Mouse (Mus musculus): ENCODE results near the gene Grip1. TPM values are rescaled to one million over a fixed set of nuclear protein-coding genes. Genes with fewer than 3 reads are reported as not detected.

Grip1 gene
- polyA plus RNA-seq, 1 experiment from 2014 or later, result 0.87 TPM

- no peaks in the 10 kb centered on the region for H3K4me1 ChIP-seq (ENCODE audit: insufficient read depth, low read depth, low read length)
- no peak overlapping the region for H3K4me3 ChIP-seq (ENCODE audit: low read depth, low read length)
- H3K9ac ChIP-seq (replicated peaks; ENCODE audit: low read depth), result no peak overlapping the region
- 90% methylated on average over 18 of the region's 18 CpGs for WGBS
- TF ChIP-seq CTCF (IDR thresholded peaks at IDR 0.05) (no peak), EP300 (IDR thresholded peaks at IDR 0.05) (no peak)
- ATAC-seq, result no peak
- no peak for DNase-seq (ENCODE audit: low spot score)
- H3K27ac ChIP-seq (ENCODE audit: low read length), result no peak overlapping the region
- no peaks in the 10 kb centered on the region for H3K9me3 ChIP-seq (ENCODE audit: low read length)
- no peaks in the 10 kb centered on the region for H3K36me3 ChIP-seq (ENCODE audit: insufficient read depth, low read length)
- no peak overlapping the region for H3K4me2 ChIP-seq (replicated peaks; ENCODE audit: low read depth, low read length)
- H3K27me3 ChIP-seq (replicated peaks; ENCODE audit: insufficient read depth, low read length), result no peaks in the 10 kb centered on the region
Observed at GRCm38 (mm10) chr10:119490831-119491230, 37.2 kb downstream of the Grip1 start.

GRCm38 (mm10) chr10:119495317-119495716 is 41.7 kb downstream of the Grip1 start:
- no peak overlapping the region for H3K27ac ChIP-seq (ENCODE audit: low read length)
- ATAC-seq, result no peak
- 58% methylated on average over 8 of the region's 8 CpGs for WGBS
- H3K9me3 ChIP-seq (ENCODE audit: low read length), result no peaks in the 10 kb centered on the region
- H3K4me2 ChIP-seq (replicated peaks; ENCODE audit: low read depth, low read length), result no peak overlapping the region
- DNase-seq (ENCODE audit: low spot score), result peak; percentile 25
- TF ChIP-seq CTCF (IDR thresholded peaks at IDR 0.05), result no peak
- no peak for TF ChIP-seq EP300 (IDR thresholded peaks at IDR 0.05)
- no peak overlapping the region for H3K9ac ChIP-seq (replicated peaks; ENCODE audit: low read depth)
- H3K36me3 ChIP-seq (ENCODE audit: insufficient read depth, low read length), result no peaks in the 10 kb centered on the region
- no peaks in the 10 kb centered on the region for H3K27me3 ChIP-seq (replicated peaks; ENCODE audit: insufficient read depth, low read length)
- no peaks in the 10 kb centered on the region for H3K4me1 ChIP-seq (ENCODE audit: insufficient read depth, low read depth, low read length)
- H3K4me3 ChIP-seq (ENCODE audit: low read depth, low read length), result no peak overlapping the region

- no peaks in the 10 kb centered on the region for H3K27me3 ChIP-seq (replicated peaks; ENCODE audit: insufficient read depth, low read length)
- H3K9me3 ChIP-seq (ENCODE audit: low read length), result no peaks in the 10 kb centered on the region
- ATAC-seq (no peak), DNase-seq (ENCODE audit: low spot score) (peak; percentile 7)
- H3K27ac ChIP-seq (ENCODE audit: low read length), result no peak overlapping the region
- H3K4me2 ChIP-seq (replicated peaks; ENCODE audit: low read depth, low read length), result no peak overlapping the region
- WGBS, result 51% methylated on average over 5 of the region's 5 CpGs
- no peak for TF ChIP-seq EP300 (IDR thresholded peaks at IDR 0.05)
- no peak for TF ChIP-seq CTCF (IDR thresholded peaks at IDR 0.05)
- H3K4me1 ChIP-seq (ENCODE audit: insufficient read depth, low read depth, low read length), result no peaks in the 10 kb centered on the region
- no peaks in the 10 kb centered on the region for H3K36me3 ChIP-seq (ENCODE audit: insufficient read depth, low read length)
- H3K4me3 ChIP-seq (ENCODE audit: low read depth, low read length), result no peak overlapping the region
- no peak overlapping the region for H3K9ac ChIP-seq (replicated peaks; ENCODE audit: low read depth)
Observed at GRCm38 (mm10) chr10:119496221-119496620, 42.6 kb downstream of the Grip1 start.

- TF ChIP-seq CTCF (IDR thresholded peaks at IDR 0.05) (no peak), EP300 (IDR thresholded peaks at IDR 0.05) (no peak)
- no peak for DNase-seq (ENCODE audit: low spot score)
- 92% methylated on average over 11 of the region's 11 CpGs for WGBS
Observed at GRCm38 (mm10) chr10:119521686-119522085, 68.1 kb downstream of the Grip1 start.

GRCm38 (mm10) chr10:119525730-119526129 is 72.1 kb downstream of the Grip1 start:
- Histone ChIP-seq H3K27me3 (replicated peaks; ENCODE audit: insufficient read depth, low read length) (no peaks in the 10 kb centered on the region), H3K4me1 (ENCODE audit: insufficient read depth, low read depth, low read length) (no peaks in the 10 kb centered on the region), H3K27ac (ENCODE audit: low read length) (no peak overlapping the region), H3K36me3 (ENCODE audit: insufficient read depth, low read length) (no peaks in the 10 kb centered on the region), H3K9me3 (ENCODE audit: low read length) (no peaks in the 10 kb centered on the region), H3K4me2 (replicated peaks; ENCODE audit: low read depth, low read length) (no peak overlapping the region), H3K9ac (replicated peaks; ENCODE audit: low read depth) (no peak overlapping the region), H3K4me3 (ENCODE audit: low read depth, low read length) (no peak overlapping the region)
- ATAC-seq (no peak), DNase-seq (ENCODE audit: low spot score) (no peak)
- TF ChIP-seq EP300 (IDR thresholded peaks at IDR 0.05) (no peak), CTCF (IDR thresholded peaks at IDR 0.05) (no peak)
- 57% methylated on average over 3 of the region's 3 CpGs for WGBS

More at GRCm38 (mm10) chr10:119521686-119522085, 68.1 kb downstream of the Grip1 start:
- no peak overlapping the region for H3K4me3 ChIP-seq (ENCODE audit: low read depth, low read length)
- ATAC-seq, result no peak
- no peaks in the 10 kb centered on the region for H3K36me3 ChIP-seq (ENCODE audit: insufficient read depth, low read length)
- H3K27me3 ChIP-seq (replicated peaks; ENCODE audit: insufficient read depth, low read length), result no peaks in the 10 kb centered on the region
- no peaks in the 10 kb centered on the region for H3K4me1 ChIP-seq (ENCODE audit: insufficient read depth, low read depth, low read length)
- H3K4me2 ChIP-seq (replicated peaks; ENCODE audit: low read depth, low read length), result no peak overlapping the region
- no peaks in the 10 kb centered on the region for H3K9me3 ChIP-seq (ENCODE audit: low read length)
- H3K9ac ChIP-seq (replicated peaks; ENCODE audit: low read depth), result no peak overlapping the region
- no peak overlapping the region for H3K27ac ChIP-seq (ENCODE audit: low read length)

DNA sequence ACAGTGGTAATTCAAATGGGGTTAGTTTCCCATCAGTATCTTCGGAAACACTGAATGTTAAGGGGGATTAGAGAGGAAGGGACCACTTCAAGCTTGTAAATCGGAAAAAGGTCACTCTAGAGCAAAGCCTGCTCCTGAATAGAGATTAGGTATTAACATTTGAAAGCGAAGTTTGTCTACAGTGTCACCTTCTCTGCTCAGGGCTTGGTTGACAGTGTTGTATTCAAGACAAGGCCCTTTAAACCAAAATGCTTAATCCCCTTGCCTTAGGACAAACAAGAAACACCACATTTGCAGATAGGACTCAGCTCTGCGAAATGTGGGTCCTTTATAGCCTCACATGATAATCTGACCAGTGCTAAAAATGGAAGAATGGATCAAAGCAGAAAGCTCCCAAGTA is 81.2 kb downstream of the Grip1 start:
- no peak overlapping the region for H3K27ac ChIP-seq (ENCODE audit: low read length)
- no peak for DNase-seq (ENCODE audit: low spot score)
- no peaks in the 10 kb centered on the region for H3K27me3 ChIP-seq (replicated peaks; ENCODE audit: insufficient read depth, low read length)
- no peak for ATAC-seq
- H3K4me1 ChIP-seq (ENCODE audit: insufficient read depth, low read depth, low read length), result no peaks in the 10 kb centered on the region
- 67% methylated on average over 4 of the region's 4 CpGs for WGBS
- no peak for TF ChIP-seq EP300 (IDR thresholded peaks at IDR 0.05)
- no peak for TF ChIP-seq CTCF (IDR thresholded peaks at IDR 0.05)
- no peak overlapping the region for H3K4me2 ChIP-seq (replicated peaks; ENCODE audit: low read depth, low read length)
- no peaks in the 10 kb centered on the region for H3K36me3 ChIP-seq (ENCODE audit: insufficient read depth, low read length)
- H3K9ac ChIP-seq (replicated peaks; ENCODE audit: low read depth), result no peak overlapping the region
- H3K4me3 ChIP-seq (ENCODE audit: low read depth, low read length), result no peak overlapping the region
- no peaks in the 10 kb centered on the region for H3K9me3 ChIP-seq (ENCODE audit: low read length)

- no peaks in the 10 kb centered on the region for H3K36me3 ChIP-seq (ENCODE audit: insufficient read depth, low read length)
- H3K27me3 ChIP-seq (replicated peaks; ENCODE audit: insufficient read depth, low read length), result no peaks in the 10 kb centered on the region
- no peak overlapping the region for H3K9ac ChIP-seq (replicated peaks; ENCODE audit: low read depth)
- H3K9me3 ChIP-seq (ENCODE audit: low read length), result no peaks in the 10 kb centered on the region
- TF ChIP-seq CTCF (IDR thresholded peaks at IDR 0.05) (no peak), EP300 (IDR thresholded peaks at IDR 0.05) (no peak)
- H3K4me1 ChIP-seq (ENCODE audit: insufficient read depth, low read depth, low read length), result no peaks in the 10 kb centered on the region
- no peak overlapping the region for H3K4me2 ChIP-seq (replicated peaks; ENCODE audit: low read depth, low read length)
- WGBS, result 74% methylated on average over 4 of the region's 4 CpGs
- ATAC-seq (no peak), DNase-seq (ENCODE audit: low spot score) (no peak)
- H3K27ac ChIP-seq (ENCODE audit: low read length), result no peak overlapping the region
- no peak overlapping the region for H3K4me3 ChIP-seq (ENCODE audit: low read depth, low read length)
Observed at GRCm38 (mm10) chr10:119541655-119542054, 88.0 kb downstream of the Grip1 start.
